In the genomic region with DNA sequence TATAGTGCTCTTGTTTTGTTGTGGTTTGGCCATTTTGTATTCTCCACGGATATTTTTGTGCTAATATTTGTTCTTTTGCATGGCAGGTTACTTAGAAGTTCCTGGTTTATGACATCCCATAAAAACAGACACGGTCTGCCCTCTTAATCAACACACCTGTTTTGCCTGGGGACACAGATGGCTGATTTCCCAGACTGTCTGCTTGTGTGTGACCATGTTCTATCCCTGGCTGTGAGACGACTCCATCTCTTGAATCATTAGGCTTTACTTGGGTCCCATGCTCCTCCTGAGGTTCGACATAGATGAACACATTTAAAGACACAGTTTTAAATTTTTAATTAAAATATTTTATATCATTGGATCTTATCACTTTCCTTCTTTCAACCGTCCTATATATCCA, we compare ENCODE assay signal across 22 mouse cellular contexts.
DNase-seq lines count a peak whose midpoint lies in the region; ATAC-seq and TF ChIP-seq lines count a peak whose summit lies in the region.
"Had no signal": no experiment of that assay in that cellular context is flagged by ENCODE, and none has a peak within 500 bp of the region (broad histone marks: within the 10 kb centered on the region; RNA-seq: fewer than 3 reads in every experiment).

No protein-coding gene starts in this region.

- H3K4me2 ChIP-seq in hindbrain, postnatal 0 days (ENCODE audit: low read depth, low read length): no peak overlapping the region
- no peak overlapping the region for H3K4me2 ChIP-seq in hindbrain, embryonic 16.5 days (ENCODE audit: low read length)
- H3K4me2 ChIP-seq in limb, embryonic 14.5 days (replicated peaks; ENCODE audit: low read depth, low read length, severe bottlenecking): no peak overlapping the region
- H3K4me2 ChIP-seq: embryonic facial prominence, embryonic 12.5 days; embryonic facial prominence, embryonic 15.5 days; forebrain, embryonic 13.5 days; forebrain, embryonic 15.5 days had no signal

- 61% methylated on average over 5 of the region's 5 CpGs for WGBS in hindbrain, postnatal 0 days
- WGBS in hindbrain, embryonic 16.5 days: 62% methylated on average over 5 of the region's 5 CpGs
- WGBS in limb, embryonic 14.5 days: 29% methylated on average over 5 of the region's 5 CpGs
- WGBS in limb, embryonic 10.5 days: 69% methylated on average over 5 of the region's 5 CpGs

- no peaks in the 10 kb centered on the region for H3K36me3 ChIP-seq in hindbrain, postnatal 0 days (ENCODE audit: insufficient read depth, low read length)
- H3K36me3 ChIP-seq in hindbrain, embryonic 16.5 days (ENCODE audit: control insufficient read depth, insufficient read depth, low read length): no peaks in the 10 kb centered on the region
- no peaks in the 10 kb centered on the region for H3K36me3 ChIP-seq in limb, embryonic 14.5 days (ENCODE audit: control insufficient read depth, insufficient read depth, low read length)
- H3K36me3 ChIP-seq in limb, embryonic 10.5 days: no peaks in the 10 kb centered on the region
- H3K36me3 ChIP-seq: embryonic facial prominence, embryonic 12.5 days; embryonic facial prominence, embryonic 15.5 days; forebrain, embryonic 15.5 days had no signal

- no peak overlapping the region for H3K27ac ChIP-seq in hindbrain, postnatal 0 days
- H3K27ac ChIP-seq in hindbrain, embryonic 16.5 days (ENCODE audit: low read depth, low read length): no peak overlapping the region
- no peak overlapping the region for H3K27ac ChIP-seq in limb, embryonic 14.5 days (replicated peaks; ENCODE audit: low read depth, low read length)
- H3K27ac ChIP-seq in limb, embryonic 10.5 days: no peak overlapping the region
- H3K27ac ChIP-seq: embryonic facial prominence, embryonic 12.5 days; embryonic facial prominence, embryonic 15.5 days; forebrain, embryonic 13.5 days; forebrain, embryonic 15.5 days had no signal

- TF ChIP-seq CTCF in hindbrain, postnatal 0 days (IDR thresholded peaks at IDR 0.05; ENCODE audit: low read depth): no peak

- peak; percentile 50 to 55 for DNase-seq in cerebellum, postnatal 14 days
- DNase-seq in cerebellum, adult 11 months: no peak
- peak; percentile 33 for DNase-seq in hindbrain, postnatal 0 days (ENCODE audit: low spot score)
- peak; percentile 5 for DNase-seq in limb, embryonic 14.5 days (ENCODE audit: low spot score)
- DNase-seq in limb, embryonic 10.5 days (ENCODE audit: low spot score): no peak
- peak; percentile 3 for DNase-seq in fat pad, adult 2 months (ENCODE audit: extremely low read depth, low read depth, low spot score)
- DNase-seq in layer of hippocampus, adult 8-10 months (ENCODE audit: low spot score in 2 of 2): no peak
- DNase-seq: adrenal gland, adult 2 months; adrenal gland, postnatal 10 days; adrenal gland, postnatal 25 days; cerebellum, adult 18-20 months; cerebellum, adult 8-10 months; cerebellum, adult 9-11 months; cerebellum, postnatal 36 days; embryo, embryonic 11 days; forebrain, postnatal 0 days had no signal

- no peaks in the 10 kb centered on the region for H3K9me3 ChIP-seq in hindbrain, postnatal 0 days (ENCODE audit: low read length)
- H3K9me3 ChIP-seq in hindbrain, embryonic 16.5 days (ENCODE audit: control insufficient read depth, low read length): no peaks in the 10 kb centered on the region
- H3K9me3 ChIP-seq in limb, embryonic 14.5 days (ENCODE audit: control insufficient read depth, low read length): no peaks in the 10 kb centered on the region
- H3K9me3 ChIP-seq in limb, embryonic 10.5 days (replicated peaks): no peaks in the 10 kb centered on the region
- H3K9me3 ChIP-seq: embryonic facial prominence, embryonic 12.5 days; embryonic facial prominence, embryonic 15.5 days; forebrain, embryonic 13.5 days; forebrain, embryonic 15.5 days had no signal

- ATAC-seq in hindbrain, postnatal 0 days: peak; percentile 47; the same call in 1 of the 2 replicates
- ATAC-seq in hindbrain, embryonic 16.5 days: no peak; the same call in 1 of the 2 replicates
- no peak for ATAC-seq in limb, embryonic 14.5 days (ENCODE audit: low FRiP score, low read depth)
- ATAC-seq: forebrain, embryonic 13.5 days; forebrain, embryonic 15.5 days; forebrain, postnatal 0 days had no signal

- H3K4me3 ChIP-seq in hindbrain, postnatal 0 days (ENCODE audit: low read length): no peak overlapping the region
- H3K4me3 ChIP-seq in hindbrain, embryonic 16.5 days (ENCODE audit: low read length): no peak overlapping the region
- H3K4me3 ChIP-seq in limb, embryonic 14.5 days (replicated peaks; ENCODE audit: low read length): no peak overlapping the region
- H3K4me3 ChIP-seq in limb, embryonic 10.5 days: no peak overlapping the region
- H3K4me3 ChIP-seq: embryonic facial prominence, embryonic 12.5 days; embryonic facial prominence, embryonic 15.5 days; erythroblast, embryonic 14.5 days; forebrain, embryonic 13.5 days; forebrain, embryonic 15.5 days had no signal

- H3K27me3 ChIP-seq in hindbrain, postnatal 0 days (ENCODE audit: insufficient read depth, low read length): no peaks in the 10 kb centered on the region
- no peaks in the 10 kb centered on the region for H3K27me3 ChIP-seq in hindbrain, embryonic 16.5 days (replicated peaks; ENCODE audit: control insufficient read depth, insufficient read depth, low read length)
- H3K27me3 ChIP-seq in limb, embryonic 14.5 days (ENCODE audit: control insufficient read depth, insufficient read depth, low read length): no peaks in the 10 kb centered on the region
- no peaks in the 10 kb centered on the region for H3K27me3 ChIP-seq in limb, embryonic 10.5 days (ENCODE audit: low read depth, poor library complexity, severe bottlenecking)
- H3K27me3 ChIP-seq: embryonic facial prominence, embryonic 12.5 days; embryonic facial prominence, embryonic 15.5 days; forebrain, embryonic 13.5 days; forebrain, embryonic 15.5 days had no signal

- H3K9ac ChIP-seq in hindbrain, postnatal 0 days (replicated peaks; ENCODE audit: low read length): no peak overlapping the region
- H3K9ac ChIP-seq in hindbrain, embryonic 16.5 days (ENCODE audit: low read depth, low read length): no peak overlapping the region
- no peak overlapping the region for H3K9ac ChIP-seq in limb, embryonic 14.5 days (ENCODE audit: low read depth, low read length, severe bottlenecking)
- H3K9ac ChIP-seq: embryonic facial prominence, embryonic 12.5 days; embryonic facial prominence, embryonic 15.5 days; forebrain, embryonic 13.5 days; forebrain, embryonic 15.5 days; forebrain, postnatal 0 days had no signal

- H3K4me1 ChIP-seq in hindbrain, postnatal 0 days (ENCODE audit: insufficient read depth, low read length): no peaks in the 10 kb centered on the region
- H3K4me1 ChIP-seq in hindbrain, embryonic 16.5 days (ENCODE audit: control insufficient read depth, insufficient read depth, low read depth, low read length): no peaks in the 10 kb centered on the region
- no peaks in the 10 kb centered on the region for H3K4me1 ChIP-seq in limb, embryonic 14.5 days (ENCODE audit: control insufficient read depth, insufficient read depth, low read length)
- H3K4me1 ChIP-seq in limb, embryonic 10.5 days: no peaks in the 10 kb centered on the region
- H3K4me1 ChIP-seq: embryonic facial prominence, embryonic 12.5 days; embryonic facial prominence, embryonic 15.5 days; forebrain, embryonic 13.5 days; forebrain, embryonic 15.5 days had no signal

- TF ChIP-seq POLR2A in limb, embryonic 14.5 days (IDR thresholded peaks at IDR 0.05; ENCODE audit: borderline replicate concordance, extremely low read depth, insufficient read depth, insufficient read length): no peak

Comparison
In these comparisons a context has a peak if more than half of its experiments do, and no peak if none do; other contexts are left out.
1. DNase-seq: peak in cerebellum, postnatal 14 days (2 of 2), hindbrain, postnatal 0 days (single experiment), limb, embryonic 14.5 days (single experiment) and fat pad, adult 2 months (single experiment); none in cerebellum, adult 11 months (single experiment), limb, embryonic 10.5 days (single experiment) and layer of hippocampus, adult 8-10 months (0 of 2).